22 mouse cellular contexts compared by ENCODE assay signal in the genomic region with DNA sequence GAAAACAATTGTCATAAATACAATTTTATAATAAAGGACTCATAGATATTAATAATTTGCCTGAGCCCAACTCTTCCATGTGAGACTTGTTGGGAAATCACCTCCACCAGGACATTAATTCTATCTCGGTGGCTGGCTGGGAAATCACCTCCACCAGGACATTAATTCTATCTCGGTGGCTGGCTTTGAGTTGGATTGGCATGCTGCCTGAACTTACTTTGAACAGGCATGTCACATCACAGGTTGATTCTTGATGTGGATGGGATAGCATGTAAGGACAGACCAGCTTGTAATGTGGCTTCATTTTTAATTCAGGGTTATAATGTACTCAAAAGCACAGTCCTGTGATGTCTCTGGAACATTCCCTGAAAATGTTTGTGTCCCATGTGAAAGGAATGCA. TPM values are rescaled to one million over a fixed set of nuclear protein-coding genes. Genes with fewer than 3 reads are reported as not detected.
"Had no signal": no experiment of that assay in that cellular context is flagged by ENCODE, and none has a peak within 500 bp of the region (broad histone marks: within the 10 kb centered on the region; RNA-seq: fewer than 3 reads in every experiment).

No protein-coding gene starts in this region.

- DNase-seq: heart, postnatal 10 days; heart, postnatal 14 days; heart, postnatal 36 days; kidney, adult 11 months; kidney, adult 18-20 months; kidney, adult 2 months; kidney, adult 8-10 months; kidney, adult 9 months; kidney, postnatal 10 days; kidney, postnatal 14 days; kidney, postnatal 25 days; kidney, postnatal 36 days; kidney, postnatal 4 days; layer of hippocampus, adult 9-11 months; layer of hippocampus, postnatal 36 days had no signal

- ATAC-seq: hindbrain, embryonic 16.5 days; hindbrain, postnatal 0 days; inflammation-experienced regulatory T-cells, adult 6 months; intestine, embryonic 15.5 days; intestine, embryonic 16.5 days; intestine, postnatal 0 days had no signal

RNA-seq across cellular contexts. Expression of gene C1qtnf2, which starts 24.2 kb away (rescaled TPM):
- total RNA-seq: hematopoietic stem cell, adult 5-6 weeks had no signal
